Mouse (Mus musculus): ENCODE results near the gene Fam102b.

GRCm38 (mm10) chr3:109040908-109041307 is 13.5 kb upstream of the Fam102b start:
- TF ChIP-seq CTCF (IDR thresholded peaks at IDR 0.05; ENCODE audit: control insufficient read depth, insufficient read depth, low read length): no peak
- no peak for TF ChIP-seq POLR2A (IDR thresholded peaks at IDR 0.05; ENCODE audit: borderline replicate concordance, control insufficient read depth, low read depth, low read length)
